Comparison of ENCODE assay signal across 8 mouse cellular contexts in genomic region chr2:122147508-122148241, GRCm38 (mm10). TPM values are rescaled to one million over a fixed set of nuclear protein-coding genes. Genes with fewer than 3 reads are reported as not detected.
A peak's percentile ranks its signal among the peaks of the same experiment; 100 is the strongest.
DNase-seq lines count a peak whose midpoint lies in the region; ATAC-seq lines count a peak whose summit lies in the region.

TSS of gene B2m (plus strand) at chr2:122147686.

- peak within 1 kb of the TSS; percentile 79 for H3K9ac ChIP-seq in hindbrain, embryonic 16.5 days (ENCODE audit: low read depth, low read length)

- H3K9me3 ChIP-seq in hindbrain, embryonic 16.5 days (ENCODE audit: control insufficient read depth, low read length), result no peaks in the 10 kb centered on the region

- under 1% methylated on average over 40 of the region's 40 CpGs for WGBS in hindbrain, embryonic 16.5 days
- under 1% methylated on average over 40 of the region's 40 CpGs for WGBS in macrophage (ENCODE audit: missing documents)

- peaks cover 4% of the 10 kb centered on the region for H3K4me1 ChIP-seq in hindbrain, embryonic 16.5 days (ENCODE audit: control insufficient read depth, insufficient read depth, low read depth, low read length)

- ATAC-seq in hindbrain, embryonic 16.5 days, result peak; percentile 99

- peak within 1 kb of the TSS; percentile 92 for H3K4me2 ChIP-seq in hindbrain, embryonic 16.5 days (ENCODE audit: low read length)

- no peaks in the 10 kb centered on the region for H3K27me3 ChIP-seq in hindbrain, embryonic 16.5 days (replicated peaks; ENCODE audit: control insufficient read depth, insufficient read depth, low read length)

- DNase-seq in WW6 (ENCODE audit: low read depth, low spot score), result peak; percentile 71
- peak; percentile 88 to 93 for DNase-seq in cerebellum, postnatal 4 days (ENCODE audit: low spot score in 2 of 2)
- peak; percentile 95 for DNase-seq in gastrocnemius, adult 18-20 months (ENCODE audit: low spot score)
- peak; percentile 91 for DNase-seq in left cerebral cortex, adult 18-20 months (ENCODE audit: low spot score in 2 of 2)
- DNase-seq in right cerebral cortex, adult 18-20 months, result peak; percentile 91
- peak; percentile 79 for DNase-seq in urinary bladder, postnatal 10 days (ENCODE audit: low spot score)

- H3K36me3 ChIP-seq in hindbrain, embryonic 16.5 days (ENCODE audit: control insufficient read depth, insufficient read depth, low read length), result no peaks in the 10 kb centered on the region
- H3K36me3 ChIP-seq in macrophage (ENCODE audit: inconsistent target), result peaks cover 31% of the 10 kb centered on the region

- H3K79me2 ChIP-seq in macrophage (ENCODE audit: inconsistent target), result peaks cover 53% of the 10 kb centered on the region

- H3K4me3 ChIP-seq in hindbrain, embryonic 16.5 days (ENCODE audit: low read length), result peak within 1 kb of the TSS; percentile 78
- H3K4me3 ChIP-seq in macrophage (ENCODE audit: inconsistent target), result peak within 1 kb of the TSS; percentile 95

- H3K27ac ChIP-seq in hindbrain, embryonic 16.5 days (ENCODE audit: low read depth, low read length), result peak within 1 kb of the TSS; percentile 57
- H3K27ac ChIP-seq in macrophage, result peak within 1 kb of the TSS; percentile 97

RNA-seq across cellular contexts. Expression of gene B2m, which starts in this region (rescaled TPM):
- total RNA-seq in gastrocnemius, adult 18-20 months (2021), result 100 to 1,000 TPM in 1 of 2 experiments, 10 to 100 TPM in 1; 82.2 to 128 TPM
- polyA plus RNA-seq in hindbrain, embryonic 16.5 days (2015; fragmentation: Nextera tagmentation; extraction: Ambion mirVana), result 107 and 120 TPM in 2 replicates
- 100 to 1,000 TPM; 121 to 139 TPM for total RNA-seq in left cerebral cortex, adult 18-20 months (2021)
- total RNA-seq in macrophage (2018; cell fraction: chromatin; rRNA removed), result 100 to 1,000 TPM; 129 to 428 (median 238) TPM
- over 10,000 TPM in 11 of 26 experiments, 1,000 to 10,000 TPM in 15; 6,005 to 14,077 (median 8,481) TPM for total RNA-seq in macrophage (2018; cell fraction: cytosol; rRNA removed)
- 1,000 to 10,000 TPM in 24 of 26 experiments, 100 to 1,000 TPM in 2; 695 to 5,289 (median 2,340) TPM for total RNA-seq in macrophage (2018; cell fraction: nucleus; rRNA removed)
- 8,759 to 13,911 TPM (median 12,544 TPM) in 3 replicates for polyA plus RNA-seq in macrophage (2018)

Comparison
In these comparisons a context has a peak if more than half of its experiments do, and no peak if none do; other contexts are left out.
1. Peak in every context shown above with its lines: DNase-seq, ATAC-seq, H3K4me3 ChIP-seq and H3K27ac ChIP-seq.
2. RNA of gene B2m (polyA plus RNA-seq): 8,759 to 13,911 TPM in macrophage; 107 to 120 TPM in hindbrain, embryonic 16.5 days; every median in the first group is over 10 times any median in the second.